Mouse (Mus musculus) A20 (cell line): Measurements from ENCODE around the gene Aatf.
A peak's percentile ranks its signal among the peaks of the same experiment; 100 is the strongest.

Experiments
- DNase-seq: peaks from one replicate; pipeline ENCODE4 v3.0.0-alpha.2; 2011; ENCODE audit warnings: low read depth, low spot score

Aatf gene

DNA sequence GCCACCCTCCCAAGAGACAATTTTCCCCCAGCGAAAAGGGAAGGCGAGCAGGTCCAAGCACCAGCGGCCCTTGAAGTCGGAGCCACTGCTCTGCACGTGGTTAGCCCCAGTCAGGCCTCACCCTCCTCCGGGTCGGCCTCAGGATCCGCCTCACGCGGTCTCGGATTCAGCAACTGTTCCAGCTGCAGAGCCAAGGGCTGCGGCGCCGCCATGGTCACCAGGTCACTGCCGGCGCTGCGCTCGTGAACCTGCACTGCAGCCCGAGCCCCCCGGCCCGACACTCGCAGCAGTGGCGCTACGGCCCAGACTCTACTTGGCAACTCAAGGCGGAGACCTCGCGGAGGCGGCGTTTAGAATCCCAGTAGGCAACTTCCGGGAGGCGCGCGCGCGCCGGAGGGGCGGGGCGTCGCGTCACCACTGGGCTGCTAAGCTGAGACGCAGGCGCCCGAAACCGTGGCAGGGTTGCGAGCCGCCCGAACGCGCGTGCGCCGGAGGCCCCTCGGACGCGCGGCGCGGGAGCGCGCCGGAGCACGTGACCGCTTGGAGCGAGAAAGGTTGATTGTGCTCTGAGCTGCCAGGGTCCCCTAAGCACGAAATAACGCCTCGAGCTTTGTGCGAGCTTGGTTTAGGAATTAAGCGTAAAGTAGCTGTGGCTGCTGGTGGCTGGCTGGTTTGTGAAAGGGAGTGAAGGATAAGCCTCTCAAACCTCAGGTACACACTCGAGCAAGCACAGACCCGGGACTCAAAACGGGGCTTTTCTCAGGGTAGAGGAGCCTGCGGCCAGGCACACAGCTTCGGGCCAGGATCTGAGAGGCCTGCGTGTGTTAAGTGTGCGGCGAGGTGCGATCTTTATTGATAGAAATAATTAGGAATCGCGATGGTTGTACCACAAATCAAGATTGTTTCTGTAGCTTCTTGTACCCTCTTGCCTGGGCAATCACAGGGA is at the start of gene Aatf:
Aatf (minus strand) TSS at position 352 of the 946 bp plus-strand sequence.
- peak; percentile 99 for DNase-seq

GRCm38 (mm10) chr11:84562758-84563347 is 49.5 kb upstream of the Aatf start:
- no peak for DNase-seq

GRCm38 (mm10) chr11:84561546-84561945 is 48.2 kb upstream of the Aatf start:
- no peak for DNase-seq

DNA sequence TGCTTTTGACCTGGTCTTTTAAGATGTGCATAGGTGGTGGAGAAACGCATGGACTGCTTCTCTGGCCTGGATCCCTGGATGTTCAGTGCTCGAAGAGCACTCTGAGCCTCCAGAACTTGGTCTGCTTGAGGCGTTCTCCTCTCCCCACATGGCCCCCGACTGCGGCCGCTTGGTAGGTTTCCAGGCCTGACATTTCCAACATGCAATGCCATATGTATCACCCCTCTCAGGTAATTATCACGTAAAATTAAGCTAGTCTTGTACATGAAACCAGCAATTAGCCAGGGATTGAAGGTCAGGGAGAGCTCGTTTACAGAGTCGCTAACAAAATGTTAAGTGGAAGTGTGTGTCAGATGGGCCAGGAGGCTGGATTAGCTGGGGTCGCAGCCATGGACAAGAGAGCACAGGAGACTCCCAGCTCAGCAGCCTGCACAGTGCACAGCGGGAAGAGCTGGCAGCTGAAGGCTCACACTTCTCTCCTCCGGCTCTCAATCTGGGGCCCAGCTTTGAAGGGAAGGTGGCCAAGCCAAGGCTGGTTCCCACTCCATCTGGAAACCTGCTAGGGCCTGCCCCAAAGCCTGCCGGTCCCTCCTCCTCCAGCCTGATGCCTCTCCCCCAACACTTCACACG is 40.6 kb upstream of the Aatf start:
- no peak for DNase-seq

- DNase-seq, result no peak
Measured at GRCm38 (mm10) chr11:84551296-84551695, 38.0 kb upstream of the Aatf start.

- no peak for DNase-seq
Measured at GRCm38 (mm10) chr11:84549258-84549791, 36.0 kb upstream of the Aatf start.

DNA sequence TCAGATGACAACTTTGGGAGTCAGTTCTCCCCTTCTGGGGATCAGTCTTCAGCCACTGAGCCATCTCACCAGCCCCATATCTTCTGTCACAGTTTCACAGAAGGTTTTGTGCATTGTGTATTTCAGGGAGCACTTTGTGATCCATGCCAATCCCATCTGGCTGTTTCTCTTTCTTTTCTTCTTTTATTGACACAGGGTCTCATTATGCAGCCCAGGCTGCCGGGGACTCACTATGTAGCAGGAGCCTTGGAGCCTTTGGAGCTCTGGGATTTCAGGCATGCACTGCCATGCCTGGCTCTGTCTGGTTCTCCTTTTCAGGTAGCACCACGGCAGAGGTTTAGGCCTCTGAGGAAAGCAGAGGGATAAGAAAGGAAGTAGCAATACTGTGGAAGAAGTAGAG is 35.0 kb upstream of the Aatf start:
- no peak for DNase-seq

DNA sequence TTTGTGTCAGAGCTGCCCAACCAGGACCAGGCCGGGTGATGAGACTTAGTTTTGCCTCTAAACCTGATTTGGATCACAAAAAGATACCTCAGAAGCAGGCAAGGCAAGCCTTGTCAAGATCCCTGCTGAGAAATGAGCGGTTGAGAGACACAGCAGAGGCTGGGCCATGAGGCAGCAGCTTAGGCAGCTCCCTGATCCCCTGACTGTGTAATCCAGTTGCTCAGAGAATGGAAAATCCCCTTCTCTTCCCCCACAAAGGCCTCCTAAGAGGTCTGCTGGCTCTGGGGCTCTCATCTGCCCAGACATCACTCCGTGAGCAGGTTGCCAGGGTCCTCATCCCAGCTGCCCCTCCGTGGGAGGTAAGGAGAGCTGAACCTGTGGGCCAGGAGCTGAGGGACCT is 26.7 kb upstream of the Aatf start:
- DNase-seq, result no peak

DNA sequence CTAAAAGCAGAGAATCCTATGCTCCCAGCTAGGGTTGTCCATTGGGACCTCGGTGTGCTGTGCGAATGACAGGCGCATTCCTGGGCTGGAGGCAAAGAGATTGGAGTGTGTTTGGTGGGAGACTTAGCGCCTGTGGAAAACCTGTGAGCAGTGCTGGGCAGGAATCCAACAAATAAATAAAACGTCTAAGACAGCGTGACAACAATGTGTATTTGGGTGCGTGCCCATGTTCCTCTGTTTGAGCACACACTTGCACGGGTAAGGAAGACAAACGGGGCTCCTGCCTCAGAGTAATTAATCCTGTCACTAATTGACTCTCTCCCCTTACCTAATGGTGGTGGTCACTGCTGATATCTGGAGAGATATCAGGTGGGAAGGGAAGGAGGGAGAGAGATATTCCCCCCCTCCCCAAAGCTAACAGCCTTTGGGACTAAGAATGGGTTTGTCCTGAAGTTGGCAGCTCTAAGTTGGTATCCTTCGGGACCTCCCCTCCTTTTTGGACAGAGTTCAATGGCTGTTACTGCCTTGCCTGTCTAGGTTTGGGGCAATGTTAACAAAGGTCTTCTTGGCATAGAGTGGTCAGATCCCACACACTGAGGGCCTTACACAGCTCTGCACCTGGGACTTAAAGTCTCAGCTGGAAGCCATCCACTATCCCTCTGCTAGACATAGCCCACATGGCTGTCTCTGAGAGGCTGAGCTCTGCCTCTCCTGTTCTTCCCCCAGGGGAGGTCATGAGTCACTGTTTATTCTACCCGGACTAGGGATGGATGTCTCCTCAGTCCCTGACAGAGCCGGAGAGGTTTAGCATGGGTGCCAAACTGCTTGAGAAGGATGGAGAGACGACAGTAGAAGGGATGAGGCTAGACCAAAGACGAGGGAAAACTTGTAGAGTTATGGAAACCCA is 16.7 kb upstream of the Aatf start:
- DNase-seq, result no peak

DNA sequence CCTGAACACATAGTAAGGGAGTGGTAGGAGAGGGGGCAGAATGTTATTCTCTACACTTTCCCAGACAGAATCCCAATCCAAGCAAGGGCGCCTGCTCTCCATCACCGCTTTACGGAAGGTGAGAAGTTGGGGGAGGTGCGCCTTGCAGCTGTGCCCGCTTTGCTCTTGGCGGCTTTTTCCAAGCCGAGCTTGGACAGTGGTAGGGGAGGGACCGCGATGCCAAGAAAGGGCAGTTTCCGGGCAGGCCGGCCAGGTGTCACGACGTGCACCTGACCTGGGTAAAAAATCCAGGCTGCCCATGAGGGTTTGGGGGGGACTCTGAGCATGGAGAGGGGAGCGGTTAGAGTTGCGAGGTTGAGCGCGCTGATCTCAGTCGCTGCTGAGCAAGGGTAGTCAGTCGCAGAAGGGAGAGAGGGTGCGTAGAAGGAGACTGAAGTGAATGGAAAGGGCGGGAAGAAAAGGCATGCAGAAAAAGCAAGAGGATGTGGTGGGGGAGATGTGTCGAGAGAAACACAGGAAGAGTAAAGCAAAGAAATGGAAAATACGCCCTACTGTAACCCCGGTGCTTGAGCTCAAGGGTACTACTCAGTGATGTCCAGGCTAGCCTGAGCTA is 15.9 kb upstream of the Aatf start:
- no peak for DNase-seq

- DNase-seq, result no peak
Measured at GRCm38 (mm10) chr11:84526976-84527860, 13.9 kb upstream of the Aatf start.

- no peak for DNase-seq
Measured at GRCm38 (mm10) chr11:84526451-84526850, 13.1 kb upstream of the Aatf start.

GRCm38 (mm10) chr11:84525421-84526274 is 12.3 kb upstream of the Aatf start, which contains the start of gene Lhx1:
TSS of gene Lhx1 (minus strand) at chr11:84525535.
- no peak for DNase-seq

DNA sequence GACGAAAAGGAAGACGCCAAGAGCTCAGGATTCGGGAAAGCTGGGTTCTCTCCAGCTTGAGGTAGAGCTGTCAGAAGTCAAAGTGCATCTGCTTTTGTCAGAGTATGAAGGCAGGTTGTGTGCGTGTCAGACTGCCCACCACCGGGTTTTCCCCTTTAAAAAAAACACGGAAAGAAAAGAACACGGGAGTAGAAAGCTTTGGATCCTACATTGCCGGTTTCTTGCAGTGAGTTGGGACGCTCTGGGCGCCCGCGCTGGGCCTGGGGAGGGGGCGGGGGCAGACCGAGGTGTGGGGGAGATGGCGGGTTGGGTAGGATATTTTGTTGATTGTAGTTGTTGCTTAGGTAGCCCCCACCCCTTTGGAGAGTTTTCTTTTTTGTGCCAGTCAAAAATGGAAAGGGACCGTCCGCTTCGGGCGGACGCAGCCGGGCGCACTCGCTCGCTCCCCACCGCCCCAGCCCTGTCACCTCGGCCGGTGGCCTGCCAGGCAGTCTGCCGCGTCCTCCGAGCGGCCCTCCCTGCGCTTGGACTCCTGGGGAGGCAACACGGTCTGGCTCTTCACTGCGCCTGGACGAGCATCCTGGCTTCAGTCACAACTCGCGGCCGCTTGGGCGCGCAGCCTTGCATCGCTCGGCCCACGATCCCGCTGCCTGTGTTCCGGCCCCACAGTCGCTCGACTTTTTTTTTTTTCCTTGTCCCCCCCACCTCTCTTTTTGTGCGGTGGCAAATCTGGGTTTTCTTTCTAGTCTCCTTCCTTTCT is 11.4 kb upstream of the Aatf start:
- no peak for DNase-seq

DNA sequence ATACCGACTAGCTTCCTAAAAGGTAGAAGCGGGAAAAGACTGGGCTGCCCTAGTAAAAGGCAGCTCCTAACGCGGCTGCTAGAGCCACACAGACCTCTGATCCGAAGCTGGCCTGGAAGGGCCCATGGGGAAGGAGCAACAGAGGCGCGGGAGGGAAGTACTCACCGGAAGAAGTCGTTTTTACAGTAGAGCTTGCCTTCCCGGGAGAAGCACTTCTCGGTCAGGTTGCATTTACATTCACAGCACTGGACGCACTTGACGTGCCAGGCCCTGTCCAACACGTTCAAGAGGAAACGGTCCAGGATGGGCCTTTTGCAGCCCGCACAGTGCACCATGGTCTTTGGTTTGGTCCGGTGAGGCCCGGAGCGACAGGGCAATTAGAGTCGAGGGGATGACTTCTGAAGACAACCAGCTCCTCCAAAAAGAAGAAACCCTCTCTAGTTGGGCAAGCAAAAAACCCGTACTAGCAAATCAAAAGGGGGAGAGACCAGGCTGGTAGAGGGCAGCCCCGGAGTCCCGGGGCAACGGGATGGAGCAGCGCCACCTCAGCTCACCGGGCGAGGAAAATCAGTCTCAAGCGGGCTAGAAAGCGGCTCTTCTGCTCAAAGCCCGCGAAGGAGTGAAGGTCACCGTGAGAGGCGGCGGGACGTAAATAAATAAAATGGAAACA is 10.7 kb upstream of the Aatf start:
- no peak for DNase-seq

DNA sequence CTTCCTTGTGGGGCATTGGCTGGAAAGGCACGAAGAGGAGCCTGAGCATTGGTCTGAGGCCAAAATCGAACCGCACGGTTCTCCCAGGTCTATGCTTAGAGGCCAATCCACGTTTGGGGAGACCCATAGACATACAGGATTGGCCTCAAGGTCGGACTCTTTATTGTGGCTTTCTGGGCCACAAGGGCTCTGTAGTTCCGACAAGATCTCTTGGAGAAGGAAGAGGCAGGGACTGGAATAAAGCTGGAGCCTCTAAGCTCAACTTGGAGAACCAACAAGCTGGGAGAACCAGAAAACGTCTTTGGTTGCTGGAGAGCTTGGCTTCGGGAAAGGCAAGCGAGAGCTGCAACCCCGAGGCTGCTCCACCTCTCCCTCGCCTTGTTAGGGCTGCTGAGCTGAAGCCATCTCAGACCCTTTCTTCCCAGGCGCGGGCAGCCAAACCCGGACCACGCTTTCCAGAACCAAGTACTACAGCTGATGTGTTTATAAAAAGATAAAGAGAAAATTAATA is 10.1 kb upstream of the Aatf start:
- no peak for DNase-seq
